Mouse (Mus musculus) v-Abl transformed pro-B cells (cell line): Measurements from ENCODE around the gene Mas1.

ENCODE experiments used
- in situ Hi-C, 2 experiments: fragments of 400-800 bp; cut with MboI; formaldehyde crosslinking; loops; one replicate each; pipeline ENCODE4 v1.15.1; 2025; ENCODE audit not compliant: unreplicated experiment in 2 of 2

Mas1 gene

DNA sequence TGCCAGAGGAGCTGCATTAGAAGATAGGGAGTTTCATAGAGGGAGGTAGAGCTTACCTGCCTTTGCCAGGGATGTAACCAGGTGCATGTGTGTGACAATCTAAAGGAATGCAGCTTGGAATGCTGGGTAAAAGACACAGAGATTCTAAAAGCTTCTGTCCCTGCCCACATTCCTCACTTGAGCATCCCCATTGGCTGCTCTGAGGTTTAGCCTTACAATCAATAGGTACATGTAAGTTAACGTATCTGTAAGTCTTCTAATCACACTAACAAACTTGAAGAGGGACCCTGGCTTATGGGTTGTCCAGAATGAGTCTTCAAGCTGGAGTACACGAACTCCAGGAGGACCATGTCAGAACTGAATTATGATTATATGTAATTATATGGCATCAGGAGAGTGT lies at the start of gene Mas1:
Mas1 (minus strand) TSS at position 101 of the 400 bp plus-strand sequence.
- in situ Hi-C loops, result no loop called here

GRCm38 (mm10) chr17:12916588-12917380 lies 48.8 kb upstream of the Mas1 start:
- in situ Hi-C loops, result loop anchor here (5.0 to 10.0 kb wide), 2 partner anchors 76 to 78 kb away; partner anchors contain the start of gene Wtap (in 2 of the 2)

DNA sequence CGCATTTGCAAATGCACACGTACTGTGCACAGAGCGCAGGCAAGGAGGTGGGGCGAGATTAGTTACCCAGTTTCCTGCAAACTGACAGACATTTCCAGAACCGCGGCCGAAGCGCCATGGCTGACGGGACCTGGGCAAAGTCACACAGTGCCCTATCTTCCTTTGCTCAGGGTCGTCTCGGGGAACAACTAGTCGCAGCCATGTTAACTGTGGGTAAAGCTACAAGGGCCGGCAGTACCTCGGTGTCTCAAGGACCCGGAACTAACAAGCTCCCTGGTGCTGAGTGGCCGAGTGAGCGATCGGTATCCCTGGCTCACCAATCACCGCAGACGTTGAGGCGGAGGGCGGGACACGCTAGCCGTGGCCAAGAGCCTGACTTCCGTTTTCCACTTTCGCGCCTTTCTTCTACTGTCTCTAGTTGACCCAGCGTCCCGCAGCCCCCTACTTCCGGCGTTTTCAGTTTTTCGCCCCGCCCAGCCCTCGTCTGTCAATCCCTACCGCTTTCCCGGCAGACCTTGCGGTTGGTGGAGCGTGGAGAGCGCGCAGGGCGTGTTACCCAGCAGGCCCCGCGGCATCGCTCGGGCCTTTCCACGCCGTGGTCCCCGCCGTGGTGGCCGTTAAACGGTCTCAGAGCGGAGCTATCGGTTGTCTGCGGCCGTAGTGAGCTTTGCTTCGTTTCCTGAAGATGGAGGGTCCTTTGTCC lies 48.1 kb upstream of the Mas1 start, which contains the start of gene Mrpl18:
Mrpl18 (minus strand) TSS at position 465 of the 703 bp plus-strand sequence.
- in situ Hi-C loops, result loop anchor here (5.0 to 10.0 kb wide), 2 partner anchors 76 to 79 kb away; partner anchors contain the start of gene Wtap (in 2 of the 2)

GRCm38 (mm10) chr17:12915488-12915880 lies 47.5 kb upstream of the Mas1 start, which contains the start of gene Tcp1:
TSS of gene Tcp1 (plus strand) at chr17:12915701.
- in situ Hi-C loops, result loop anchor here (5.0 to 10.0 kb wide), 2 partner anchors 77 to 79 kb away; partner anchors contain the start of gene Wtap (in 2 of the 2)

DNA sequence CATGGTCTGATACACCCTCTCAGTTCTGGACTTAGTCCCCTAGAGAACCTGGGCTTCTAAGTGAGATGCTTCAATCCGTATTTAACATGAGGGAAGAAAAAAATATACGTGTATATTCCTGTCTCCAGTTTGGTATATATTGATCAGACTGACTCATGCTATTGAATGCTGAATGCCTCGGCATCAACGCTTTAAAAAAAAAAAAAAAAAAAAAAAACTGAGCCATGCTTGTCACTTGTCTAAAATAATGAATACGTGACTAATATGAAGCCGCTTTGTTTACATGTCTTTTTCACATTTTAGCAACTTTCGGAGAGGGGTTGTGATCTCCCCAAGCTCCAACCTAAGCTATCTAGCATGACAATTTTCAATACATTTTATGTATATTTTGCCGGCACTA lies 42.4 kb upstream of the Mas1 start:
- in situ Hi-C loops, result loop anchor here in 1 of 2 experiments (10.0 kb wide), 1 partner anchor 84 kb away; the partner anchor contains the start of gene Wtap

GRCm38 (mm10) chr17:12909361-12910280 lies 41.7 kb upstream of the Mas1 start, which contains the start of gene Pnldc1:
TSS of gene Pnldc1 (minus strand) at chr17:12910230.
- in situ Hi-C loops, result loop anchor here in 1 of 2 experiments (10.0 kb wide), 1 partner anchor 85 kb away; the partner anchor contains the start of gene Wtap

- in situ Hi-C loops, result no loop called here
Observed at GRCm38 (mm10) chr17:12906436-12906835, 38.5 kb upstream of the Mas1 start.

- in situ Hi-C loops, result no loop called here
Observed at GRCm38 (mm10) chr17:12905810-12906209, 37.9 kb upstream of the Mas1 start.

- in situ Hi-C loops, result no loop called here
Observed at GRCm38 (mm10) chr17:12904349-12904748, 36.4 kb upstream of the Mas1 start.

DNA sequence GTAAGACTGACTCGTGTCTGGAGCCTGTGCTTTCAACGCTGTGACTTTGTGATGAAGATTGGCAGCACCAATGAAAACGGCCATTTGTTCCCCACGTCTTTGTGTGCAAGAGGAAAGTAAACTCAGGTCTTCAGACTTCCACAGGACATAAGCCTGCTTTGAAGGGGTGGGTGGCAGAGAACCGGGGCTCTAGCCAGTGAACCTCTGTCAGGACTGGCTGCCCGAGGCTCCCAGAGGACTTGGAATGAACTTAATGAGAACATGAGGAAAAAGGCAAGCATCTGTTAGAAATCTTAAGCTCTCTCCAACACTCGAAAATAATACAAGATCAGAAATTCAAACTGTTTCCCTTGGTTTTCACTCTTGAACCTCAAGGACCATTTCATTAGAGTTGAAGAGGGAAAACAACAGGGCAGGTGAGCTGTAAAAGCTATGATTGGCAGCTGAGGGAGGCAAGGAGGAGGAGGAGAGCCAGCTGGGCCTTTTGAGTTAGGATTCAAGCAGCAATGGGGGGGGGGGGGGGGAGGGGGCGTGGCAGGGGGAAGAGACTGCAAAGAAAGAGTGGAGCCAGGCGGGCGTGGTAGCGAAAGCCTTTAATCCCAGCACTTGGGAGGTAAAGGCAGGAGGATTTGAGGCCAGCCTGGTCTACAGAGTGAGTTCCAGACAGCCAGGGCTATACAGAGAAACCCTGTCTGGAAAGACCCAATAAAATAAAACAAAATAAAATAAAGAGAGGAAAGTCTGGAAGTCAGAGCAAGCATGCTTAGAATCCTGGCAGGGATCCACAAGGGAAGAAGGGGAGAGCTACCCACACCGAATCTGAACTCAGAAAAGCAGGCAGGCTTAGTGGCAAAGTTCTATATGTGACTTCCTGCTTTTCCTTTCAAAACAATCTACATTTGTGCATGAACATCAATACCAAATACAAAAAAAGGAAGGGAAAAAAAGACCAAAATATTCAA lies 35.7 kb upstream of the Mas1 start:
- in situ Hi-C loops, result no loop called here

GRCm38 (mm10) chr17:12902291-12902690 lies 34.3 kb upstream of the Mas1 start:
- in situ Hi-C loops, result no loop called here

GRCm38 (mm10) chr17:12898607-12899006 lies 30.7 kb upstream of the Mas1 start:
- in situ Hi-C loops, result loop anchor here in 1 of 2 experiments (25.0 kb wide), 1 partner anchor 1614 kb away; no protein-coding TSS in a partner anchor

DNA sequence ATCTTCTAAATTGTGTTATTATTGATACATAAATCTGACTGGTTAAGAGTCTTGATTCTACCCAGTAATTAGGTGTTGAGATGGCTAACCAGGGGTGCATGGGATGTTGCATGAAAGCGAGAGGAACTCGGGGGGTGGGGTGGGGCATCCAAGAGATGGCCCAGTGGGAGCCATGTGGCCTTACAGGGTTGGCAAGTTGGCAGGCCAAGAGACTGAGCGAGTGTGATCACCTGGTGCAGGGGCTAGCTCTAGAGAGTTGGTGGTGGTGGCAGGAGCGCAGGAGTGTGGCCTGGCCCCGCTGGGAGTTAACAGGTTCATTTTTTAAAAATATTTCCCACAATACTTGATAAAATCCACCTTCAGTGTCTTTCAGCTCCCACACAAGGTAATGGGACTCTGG lies 29.7 kb upstream of the Mas1 start:
- in situ Hi-C loops, result loop anchor here in 1 of 2 experiments (25.0 kb wide), 1 partner anchor 1615 kb away; no protein-coding TSS in a partner anchor

DNA sequence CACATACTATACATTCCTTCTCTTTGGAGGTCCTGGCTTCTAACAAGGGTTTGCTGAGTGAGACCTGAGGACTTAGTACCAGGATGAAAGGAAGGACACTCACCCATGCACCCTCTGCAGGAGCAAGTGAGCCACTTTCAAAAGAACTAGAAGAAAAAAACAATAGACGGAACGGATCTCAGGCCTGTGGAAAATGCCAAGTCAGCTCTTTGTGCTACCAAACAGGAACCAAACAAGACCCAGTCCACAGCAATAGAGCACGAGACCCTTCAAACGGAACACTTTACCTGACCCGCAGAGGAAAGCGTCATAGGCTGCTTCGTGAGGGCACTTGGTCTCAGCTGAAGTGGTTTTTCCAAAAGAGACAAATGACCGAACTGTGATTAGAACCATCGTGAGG lies 24.1 kb upstream of the Mas1 start:
- in situ Hi-C loops, result loop anchor here in 1 of 2 experiments (25.0 kb wide), 1 partner anchor 1620 kb away; no protein-coding TSS in a partner anchor

DNA sequence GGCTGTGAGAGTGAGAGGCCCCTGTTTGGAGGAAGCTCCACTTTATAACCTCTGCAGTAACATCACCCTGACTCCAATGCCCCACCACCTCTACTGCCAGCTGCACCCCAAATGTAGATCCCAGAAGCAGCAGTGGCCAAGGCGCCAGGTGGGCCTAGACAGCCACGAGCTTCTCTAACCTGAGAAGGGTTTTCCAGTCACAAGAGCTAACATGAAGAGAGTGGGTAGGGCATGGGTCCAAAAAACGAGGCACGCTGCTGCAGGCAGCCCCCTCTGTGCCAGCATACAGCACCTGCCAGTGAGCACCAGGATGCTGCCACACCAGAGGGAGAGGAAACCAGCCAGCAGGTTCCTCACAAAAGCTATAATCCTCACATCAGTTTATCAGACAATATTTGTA lies 23.1 kb upstream of the Mas1 start:
- in situ Hi-C loops, result loop anchor here in 1 of 2 experiments (25.0 kb wide), 1 partner anchor 1621 kb away; no protein-coding TSS in a partner anchor

DNA sequence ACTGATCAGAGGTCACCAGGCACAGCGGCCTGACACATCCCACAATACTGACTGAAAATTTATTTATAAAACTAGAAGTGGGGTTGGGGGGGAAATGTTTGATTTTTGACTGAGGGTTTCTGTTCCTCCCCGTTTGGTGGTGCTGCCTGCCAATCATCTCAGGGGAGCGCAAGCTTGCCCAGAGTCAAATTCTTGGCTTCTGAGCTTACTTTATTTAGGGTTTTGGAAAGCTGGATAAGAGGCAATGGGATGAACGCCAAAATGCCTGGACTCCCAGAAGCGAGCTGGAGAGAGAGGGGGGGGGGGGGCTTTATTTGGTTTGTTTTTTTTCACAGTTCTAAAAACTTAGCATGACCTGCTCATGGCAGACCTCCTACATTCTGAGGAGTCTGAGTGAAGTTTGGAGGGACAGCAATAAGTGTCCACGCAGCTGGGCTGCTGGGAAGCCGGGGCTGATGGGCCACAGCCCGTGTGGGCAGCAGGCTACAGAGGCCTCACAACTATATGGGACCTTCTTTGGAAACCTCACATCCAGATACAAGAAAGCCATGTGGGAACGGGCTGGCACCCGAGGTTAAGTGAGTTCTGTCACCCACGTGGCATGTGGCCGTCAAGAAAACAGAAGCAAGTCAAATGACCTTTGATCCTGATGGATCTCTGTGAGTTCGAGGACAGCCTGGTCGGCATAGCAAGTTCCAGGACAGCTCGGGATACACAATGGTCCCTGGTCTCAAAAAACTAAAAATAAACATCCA lies 19.3 kb upstream of the Mas1 start:
- in situ Hi-C loops, result loop anchor here in 1 of 2 experiments (25.0 kb wide), 1 partner anchor 1625 kb away; no protein-coding TSS in a partner anchor

DNA sequence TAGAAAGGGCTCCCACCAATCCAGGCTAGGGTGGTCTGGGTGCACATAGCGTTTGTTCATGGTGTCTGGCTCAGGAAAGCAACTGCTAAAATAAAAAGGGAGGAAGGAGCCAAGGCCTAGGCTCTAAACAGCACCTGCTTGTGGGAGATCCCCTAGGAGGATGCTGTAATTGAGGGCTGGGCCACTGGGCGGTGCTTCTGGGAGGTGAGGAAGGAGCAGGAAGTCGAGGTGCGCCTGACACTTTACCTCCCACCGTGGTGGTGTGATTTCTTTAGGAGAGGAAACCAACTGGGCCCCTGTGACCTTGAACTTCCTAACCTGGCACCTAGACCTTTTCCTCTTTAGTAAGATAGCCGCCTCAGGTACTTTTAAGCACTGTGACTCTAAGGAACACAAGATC lies 18.7 kb upstream of the Mas1 start:
- in situ Hi-C loops, result loop anchor here in 1 of 2 experiments (25.0 kb wide), 1 partner anchor 1626 kb away; no protein-coding TSS in a partner anchor

GRCm38 (mm10) chr17:12881216-12881615 lies 13.3 kb upstream of the Mas1 start:
- in situ Hi-C loops, result loop anchor here in 1 of 2 experiments (5.0 to 25.0 kb wide), 2 partner anchors 111 to 1631 kb away; partner anchors contain the start of gene Wtap
